Mouse (Mus musculus): Measurements from ENCODE around the gene Erich3. TPM values are rescaled to one million over a fixed set of nuclear protein-coding genes. Genes with fewer than 3 reads are reported as not detected.

Gene Erich3
- polyA plus RNA-seq, 1 experiment from 2014 or later: 0.69 TPM

- no peak for ATAC-seq
- 78% methylated on average over 3 of the region's 3 CpGs for WGBS
- Histone ChIP-seq H3K27ac (ENCODE audit: low read length) (no peak overlapping the region), H3K36me3 (ENCODE audit: insufficient read depth, low read length) (no peaks in the 10 kb centered on the region), H3K4me2 (replicated peaks; ENCODE audit: low read depth, low read length) (no peak overlapping the region), H3K9ac (replicated peaks; ENCODE audit: low read depth) (no peak overlapping the region), H3K27me3 (replicated peaks; ENCODE audit: insufficient read depth, low read length) (0 out of 2 replicates have a peak, but pooled peaks cover 11% of the 10 kb centered on the region), H3K4me3 (ENCODE audit: low read depth, low read length) (no peak overlapping the region), H3K4me1 (ENCODE audit: insufficient read depth, low read depth, low read length) (no peaks in the 10 kb centered on the region), H3K9me3 (ENCODE audit: low read length) (no peaks in the 10 kb centered on the region)
- TF ChIP-seq EP300 (IDR thresholded peaks at IDR 0.05): no peak
- no peak for TF ChIP-seq CTCF (IDR thresholded peaks at IDR 0.05)
- DNase-seq (ENCODE audit: low spot score): no peak
Measured at GRCm38 (mm10) chr3:154668485-154668884, 4.8 kb downstream of the Erich3 start.

DNA sequence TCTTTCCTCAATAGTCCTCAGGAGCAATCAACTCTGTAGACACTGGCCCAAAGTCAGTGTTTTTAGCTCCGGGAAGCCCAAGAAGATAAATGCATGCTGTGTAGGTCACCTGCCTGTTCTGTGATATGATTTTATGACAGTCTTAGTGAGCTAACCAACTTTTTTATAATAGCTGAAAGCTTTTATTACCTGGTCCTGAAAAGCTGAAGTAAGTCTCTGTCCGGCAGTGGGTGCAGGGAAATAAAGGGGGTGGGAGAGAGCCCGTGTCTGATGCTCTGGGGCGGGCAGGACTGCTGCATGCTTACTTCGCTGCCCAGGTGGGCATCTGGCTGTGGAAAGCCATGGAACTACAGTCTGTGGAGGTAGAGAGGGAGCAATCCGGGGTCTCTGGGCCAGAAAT lies 6.9 kb downstream of the Erich3 start:
- Histone ChIP-seq H3K9ac (replicated peaks; ENCODE audit: low read depth) (no peak overlapping the region), H3K27ac (ENCODE audit: low read length) (no peak overlapping the region), H3K27me3 (replicated peaks; ENCODE audit: insufficient read depth, low read length) (no peaks in the 10 kb centered on the region), H3K36me3 (ENCODE audit: insufficient read depth, low read length) (no peaks in the 10 kb centered on the region), H3K9me3 (ENCODE audit: low read length) (no peaks in the 10 kb centered on the region), H3K4me2 (replicated peaks; ENCODE audit: low read depth, low read length) (no peak overlapping the region), H3K4me1 (ENCODE audit: insufficient read depth, low read depth, low read length) (no peaks in the 10 kb centered on the region), H3K4me3 (ENCODE audit: low read depth, low read length) (no peak overlapping the region)
- TF ChIP-seq CTCF (IDR thresholded peaks at IDR 0.05) (no peak), EP300 (IDR thresholded peaks at IDR 0.05) (no peak)
- 85% methylated on average over 6 of the region's 6 CpGs for WGBS
- no peak for DNase-seq (ENCODE audit: low spot score)
- no peak for ATAC-seq

GRCm38 (mm10) chr3:154671013-154671412 lies 7.4 kb downstream of the Erich3 start:
- Histone ChIP-seq H3K4me3 (ENCODE audit: low read depth, low read length) (no peak overlapping the region), H3K27me3 (replicated peaks; ENCODE audit: insufficient read depth, low read length) (no peaks in the 10 kb centered on the region), H3K4me2 (replicated peaks; ENCODE audit: low read depth, low read length) (no peak overlapping the region), H3K4me1 (ENCODE audit: insufficient read depth, low read depth, low read length) (no peaks in the 10 kb centered on the region), H3K27ac (ENCODE audit: low read length) (no peak overlapping the region), H3K9me3 (ENCODE audit: low read length) (no peaks in the 10 kb centered on the region), H3K9ac (replicated peaks; ENCODE audit: low read depth) (no peak overlapping the region), H3K36me3 (ENCODE audit: insufficient read depth, low read length) (no peaks in the 10 kb centered on the region)
- WGBS: 68% methylated on average over 5 of the region's 5 CpGs
- TF ChIP-seq EP300 (IDR thresholded peaks at IDR 0.05) (no peak), CTCF (IDR thresholded peaks at IDR 0.05) (no peak)
- no peak for ATAC-seq
- DNase-seq (ENCODE audit: low spot score): no peak

DNA sequence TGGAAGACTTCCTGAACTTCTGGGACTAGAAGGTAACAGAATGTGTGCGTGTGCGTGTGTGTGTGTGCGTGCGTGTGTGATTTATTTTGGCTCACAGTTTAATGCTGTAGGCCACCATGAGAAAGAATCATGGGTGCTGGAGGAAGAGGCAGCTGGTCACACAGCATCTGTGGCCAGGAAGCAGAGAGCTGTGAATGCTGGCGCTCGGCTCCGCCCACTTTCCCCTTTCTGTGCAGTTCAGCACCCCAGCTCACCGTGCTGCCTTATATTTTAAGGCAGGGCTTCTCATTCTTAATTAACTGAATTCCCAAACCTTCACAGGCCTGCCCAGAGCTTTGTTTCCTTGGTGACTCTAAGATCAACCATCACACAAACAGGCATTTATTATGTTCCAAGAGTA lies 9.7 kb downstream of the Erich3 start:
- no peaks in the 10 kb centered on the region for H3K27me3 ChIP-seq (replicated peaks; ENCODE audit: insufficient read depth, low read length)
- H3K4me2 ChIP-seq (replicated peaks; ENCODE audit: low read depth, low read length): no peak overlapping the region
- H3K9me3 ChIP-seq (ENCODE audit: low read length): no peaks in the 10 kb centered on the region
- TF ChIP-seq CTCF (IDR thresholded peaks at IDR 0.05) (no peak), EP300 (IDR thresholded peaks at IDR 0.05) (no peak)
- H3K4me1 ChIP-seq (ENCODE audit: insufficient read depth, low read depth, low read length): no peaks in the 10 kb centered on the region
- ATAC-seq (no peak), DNase-seq (ENCODE audit: low spot score) (no peak)
- no peak overlapping the region for H3K27ac ChIP-seq (ENCODE audit: low read length)
- H3K4me3 ChIP-seq (ENCODE audit: low read depth, low read length): no peak overlapping the region
- H3K36me3 ChIP-seq (ENCODE audit: insufficient read depth, low read length): no peaks in the 10 kb centered on the region
- H3K9ac ChIP-seq (replicated peaks; ENCODE audit: low read depth): no peak overlapping the region
- 60% methylated on average over 8 of the region's 8 CpGs for WGBS

DNA sequence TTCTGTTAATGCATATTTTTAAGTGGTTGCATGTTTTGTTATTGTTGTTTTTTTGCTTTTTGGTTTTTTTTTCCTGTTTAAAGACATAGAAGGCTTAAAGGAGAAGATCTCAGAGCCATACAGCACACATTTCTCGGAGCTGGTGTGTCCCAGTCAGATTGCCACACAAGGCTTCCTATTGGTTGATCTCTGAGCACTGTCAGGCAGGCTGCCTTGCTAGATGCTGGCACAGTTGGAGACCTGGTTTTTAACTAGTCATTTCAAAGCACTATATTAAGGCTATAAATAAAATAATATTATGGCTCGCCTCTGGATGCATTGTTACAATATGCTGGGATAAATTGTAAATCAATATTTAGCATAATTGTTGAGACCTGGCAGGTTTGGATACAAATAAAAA lies 18.9 kb downstream of the Erich3 start:
- H3K36me3 ChIP-seq (ENCODE audit: insufficient read depth, low read length): no peaks in the 10 kb centered on the region
- ATAC-seq (no peak), DNase-seq (ENCODE audit: low spot score) (no peak)
- TF ChIP-seq CTCF (IDR thresholded peaks at IDR 0.05) (no peak), EP300 (IDR thresholded peaks at IDR 0.05) (no peak)
- WGBS: 66% methylated on average over 2 of the region's 2 CpGs
- no peaks in the 10 kb centered on the region for H3K27me3 ChIP-seq (replicated peaks; ENCODE audit: insufficient read depth, low read length)
- no peak overlapping the region for H3K27ac ChIP-seq (ENCODE audit: low read length)
- no peak overlapping the region for H3K9ac ChIP-seq (replicated peaks; ENCODE audit: low read depth)
- no peak overlapping the region for H3K4me2 ChIP-seq (replicated peaks; ENCODE audit: low read depth, low read length)
- no peaks in the 10 kb centered on the region for H3K4me1 ChIP-seq (ENCODE audit: insufficient read depth, low read depth, low read length)
- H3K4me3 ChIP-seq (ENCODE audit: low read depth, low read length): no peak overlapping the region
- H3K9me3 ChIP-seq (ENCODE audit: low read length): no peaks in the 10 kb centered on the region

- Histone ChIP-seq H3K9me3 (ENCODE audit: low read length) (no peaks in the 10 kb centered on the region), H3K4me3 (ENCODE audit: low read depth, low read length) (no peak overlapping the region), H3K4me1 (ENCODE audit: insufficient read depth, low read depth, low read length) (no peaks in the 10 kb centered on the region), H3K36me3 (ENCODE audit: insufficient read depth, low read length) (no peaks in the 10 kb centered on the region), H3K27me3 (replicated peaks; ENCODE audit: insufficient read depth, low read length) (no peaks in the 10 kb centered on the region), H3K4me2 (replicated peaks; ENCODE audit: low read depth, low read length) (no peak overlapping the region), H3K27ac (ENCODE audit: low read length) (no peak overlapping the region), H3K9ac (replicated peaks; ENCODE audit: low read depth) (no peak overlapping the region)
- DNase-seq (ENCODE audit: low spot score) (no peak), ATAC-seq (no peak)
- TF ChIP-seq CTCF (IDR thresholded peaks at IDR 0.05): no peak
- no peak for TF ChIP-seq EP300 (IDR thresholded peaks at IDR 0.05)
- 59% methylated on average over 2 of the region's 2 CpGs for WGBS
Measured at GRCm38 (mm10) chr3:154683667-154684066, 20.0 kb downstream of the Erich3 start.

DNA sequence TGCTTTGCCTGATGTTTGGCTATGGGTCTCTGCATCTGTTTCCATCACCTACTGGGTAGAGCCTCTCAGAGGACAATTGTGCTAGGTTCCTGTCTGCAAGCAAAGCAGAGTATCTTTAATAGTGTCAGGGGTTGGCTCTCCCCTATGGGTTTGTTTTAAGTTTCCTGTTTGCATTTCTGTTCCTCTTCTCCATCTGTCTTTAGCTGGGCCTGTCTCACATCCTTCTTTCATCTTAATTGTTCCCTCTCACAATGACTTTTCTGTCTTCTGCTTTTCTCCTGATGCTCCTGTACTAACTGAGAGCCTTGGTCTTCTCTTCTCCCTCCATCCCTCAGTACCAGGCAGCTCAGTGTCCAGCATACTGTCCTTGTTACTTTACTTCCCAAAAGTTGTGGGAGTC lies 26.6 kb downstream of the Erich3 start:
- Histone ChIP-seq H3K27me3 (replicated peaks; ENCODE audit: insufficient read depth, low read length) (no peaks in the 10 kb centered on the region), H3K9ac (replicated peaks; ENCODE audit: low read depth) (no peak overlapping the region), H3K4me2 (replicated peaks; ENCODE audit: low read depth, low read length) (no peak overlapping the region), H3K4me1 (ENCODE audit: insufficient read depth, low read depth, low read length) (peaks cover 2% of the 10 kb centered on the region; the same call in 1 of the 2 replicates), H3K27ac (ENCODE audit: low read length) (no peak overlapping the region), H3K4me3 (ENCODE audit: low read depth, low read length) (no peak overlapping the region), H3K36me3 (ENCODE audit: insufficient read depth, low read length) (no peaks in the 10 kb centered on the region), H3K9me3 (ENCODE audit: low read length) (no peaks in the 10 kb centered on the region)
- ATAC-seq (no peak), DNase-seq (ENCODE audit: low spot score) (no peak)
- TF ChIP-seq EP300 (IDR thresholded peaks at IDR 0.05) (no peak), CTCF (IDR thresholded peaks at IDR 0.05) (no peak)

Data from lung, postnatal 0 days (tissue).